Mouse (Mus musculus) cerebellum, adult (tissue): ENCODE measurements around the gene Gmpr2.

ENCODE experiments used
- ATAC-seq: cut with Nextera tagmentation; 2 replicates; pipeline ENCODE4 v1.9.2; 2017; ENCODE audit warnings: mild to moderate bottlenecking, moderate library complexity, mixed read lengths; ENCODE audit not compliant: insufficient number of reproducible peaks, low FRiP score, low TSS enrichment

Gene Gmpr2

GRCm38 (mm10) chr14:55677615-55678014 lies 5.9 kb downstream of the Gmpr2 start:
- ATAC-seq: no peak

GRCm38 (mm10) chr14:55681160-55682117 lies 9.7 kb downstream of the Gmpr2 start, which contains the start of gene Tinf2:
Gene Tinf2 (minus strand): TSS chr14:55681820.
- peak; percentile 97 for ATAC-seq

- peak; percentile 27; the same call in 1 of the 2 replicates for ATAC-seq
Observed at GRCm38 (mm10) chr14:55682118-55682493, 10.4 kb downstream of the Gmpr2 start.

DNA sequence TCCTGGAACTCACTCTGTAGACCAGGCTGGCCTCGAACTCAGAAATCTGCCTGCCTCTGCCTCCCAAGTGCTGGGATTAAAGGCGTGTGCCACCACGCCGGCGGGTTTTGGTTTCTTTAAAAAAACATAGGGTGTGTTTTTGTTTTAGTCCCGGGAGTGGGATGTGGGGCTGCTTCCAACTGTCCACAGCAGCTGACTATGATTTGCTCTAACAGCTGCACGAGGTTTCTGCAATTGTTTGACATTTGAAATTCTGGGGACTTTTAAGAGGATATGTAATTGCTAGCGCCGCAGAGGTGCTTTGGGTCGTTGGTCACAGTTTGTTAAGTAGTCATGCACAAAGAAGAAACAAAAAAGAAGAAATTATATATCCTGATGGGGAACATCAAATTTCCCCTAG lies 17.7 kb downstream of the Gmpr2 start:
- no peak for ATAC-seq

DNA sequence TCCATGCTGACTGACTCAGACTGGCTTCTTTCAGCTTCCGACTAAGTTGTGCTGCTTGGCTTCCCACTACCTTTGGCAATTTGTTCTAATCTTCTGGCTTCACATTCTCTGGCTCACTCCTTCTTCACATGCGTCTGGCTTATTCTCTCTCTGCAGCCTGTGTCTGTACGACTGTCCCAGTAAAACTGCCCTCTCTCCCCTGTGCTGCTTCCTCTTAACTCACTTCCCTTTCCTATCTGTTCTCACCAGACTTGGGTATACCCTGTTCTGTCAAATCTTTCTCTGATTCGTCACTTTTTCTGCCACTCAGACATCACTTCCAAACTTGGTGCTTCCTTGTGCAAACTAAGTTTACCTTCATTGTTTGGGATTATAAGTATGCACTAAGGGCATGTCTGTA lies 25.5 kb downstream of the Gmpr2 start:
- no peak for ATAC-seq

- ATAC-seq: no peak
Observed at GRCm38 (mm10) chr14:55701131-55701530, 29.4 kb downstream of the Gmpr2 start.

DNA sequence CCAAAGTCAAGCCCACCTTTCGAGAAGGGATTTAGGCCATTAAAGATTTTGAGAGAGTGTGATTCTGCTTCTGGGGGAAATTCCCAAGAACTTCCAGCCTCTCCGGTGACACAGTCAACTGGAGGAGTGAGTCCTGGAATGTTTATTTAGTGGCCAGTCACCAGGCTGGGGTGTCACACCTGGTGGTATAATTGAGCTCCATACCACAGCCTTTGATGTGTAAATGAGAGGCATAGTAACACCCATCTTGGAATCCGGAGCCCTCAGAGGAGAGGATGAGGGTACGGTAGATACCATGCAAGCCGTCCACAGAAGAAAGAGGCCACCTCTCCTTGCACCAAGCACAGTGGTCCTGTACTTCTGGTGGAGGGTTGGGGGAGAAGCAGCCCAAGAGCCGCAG lies 31.0 kb downstream of the Gmpr2 start:
- ATAC-seq: no peak

GRCm38 (mm10) chr14:55706051-55706600 lies 34.4 kb downstream of the Gmpr2 start:
- ATAC-seq: no peak

GRCm38 (mm10) chr14:55707397-55707796 lies 35.7 kb downstream of the Gmpr2 start:
- ATAC-seq: no peak

DNA sequence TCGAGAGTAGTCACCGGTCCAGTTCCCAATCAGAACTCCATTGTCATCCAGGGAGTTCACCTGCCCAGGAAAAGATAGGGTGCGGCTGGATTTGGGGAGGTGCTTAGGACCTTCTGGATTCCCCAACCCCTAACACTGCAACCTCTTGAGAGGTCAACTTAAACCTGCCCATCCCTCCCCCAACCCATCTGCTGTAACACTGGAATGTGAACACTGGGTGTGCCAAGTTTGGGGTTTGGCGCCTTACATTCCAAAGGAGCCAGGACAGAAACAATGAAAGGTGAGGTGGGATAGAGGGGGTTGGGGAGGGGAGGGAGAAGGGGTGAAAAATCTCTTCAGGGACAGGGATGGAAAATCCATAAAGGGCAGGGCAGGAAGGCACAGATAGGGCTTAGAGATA lies 37.8 kb downstream of the Gmpr2 start:
- no peak for ATAC-seq

DNA sequence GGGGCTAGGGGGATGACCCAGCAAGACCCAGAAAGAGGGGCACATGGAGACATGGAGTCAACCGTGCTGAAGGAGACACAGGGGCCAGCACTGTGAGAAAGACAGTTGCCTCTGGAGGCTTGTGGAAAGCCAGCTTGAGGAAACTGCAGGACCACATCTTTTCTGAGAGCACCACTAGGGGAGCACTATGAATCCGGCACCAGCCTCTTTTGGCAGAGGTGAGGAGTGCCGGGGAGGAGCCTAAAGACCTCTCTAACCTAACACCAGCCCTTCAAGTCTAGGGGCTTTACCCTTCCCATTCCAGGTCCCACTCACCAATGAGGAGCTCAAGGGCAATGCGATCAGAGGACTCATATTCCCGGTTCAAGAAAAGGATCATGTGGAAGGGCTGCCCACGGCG lies 40.0 kb downstream of the Gmpr2 start:
- no peak for ATAC-seq

DNA sequence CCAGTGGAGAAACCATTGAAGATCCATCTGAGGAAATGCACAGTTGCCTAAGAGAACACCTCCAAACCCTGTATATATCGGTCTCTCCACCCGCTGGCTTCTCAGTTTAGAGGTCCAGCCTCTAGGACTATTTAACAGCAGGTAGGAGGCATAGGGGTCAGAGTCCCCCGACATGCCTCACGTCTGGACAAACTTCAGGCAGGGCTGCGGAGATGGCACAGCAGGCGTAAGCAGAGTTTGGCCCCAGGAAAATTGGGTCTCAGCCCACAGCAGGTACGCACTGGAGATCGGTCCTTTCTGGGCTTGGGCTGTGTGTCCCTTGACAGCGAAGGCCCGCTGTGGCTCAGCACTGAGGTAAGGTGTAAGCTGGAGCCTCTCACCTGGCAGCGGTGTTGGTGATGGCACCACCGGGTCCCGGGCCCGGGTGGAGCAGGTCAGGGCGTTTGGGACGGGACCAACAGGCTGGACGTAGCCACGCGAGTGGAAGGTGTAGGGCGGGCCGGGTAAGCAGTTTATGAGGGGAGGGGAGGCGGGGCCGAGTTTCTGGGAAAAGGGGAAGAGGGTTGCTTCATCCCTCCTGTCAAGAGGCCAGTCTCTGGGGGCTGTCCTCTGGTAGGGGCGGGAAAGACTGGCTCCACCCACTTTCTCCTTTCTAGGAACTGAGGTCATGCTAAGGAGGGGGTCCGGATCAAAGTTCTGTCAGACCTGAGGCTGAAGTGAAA lies 41.4 kb downstream of the Gmpr2 start:
- no peak for ATAC-seq

GRCm38 (mm10) chr14:55713729-55714122 lies 42.0 kb downstream of the Gmpr2 start, which contains the start of gene Tgm1:
Gene Tgm1 (minus strand): TSS chr14:55713926.
- no peak for ATAC-seq

GRCm38 (mm10) chr14:55714893-55715292 lies 43.2 kb downstream of the Gmpr2 start:
- no peak for ATAC-seq

- no peak for ATAC-seq
Observed at GRCm38 (mm10) chr14:55716271-55716670, 44.5 kb downstream of the Gmpr2 start.

DNA sequence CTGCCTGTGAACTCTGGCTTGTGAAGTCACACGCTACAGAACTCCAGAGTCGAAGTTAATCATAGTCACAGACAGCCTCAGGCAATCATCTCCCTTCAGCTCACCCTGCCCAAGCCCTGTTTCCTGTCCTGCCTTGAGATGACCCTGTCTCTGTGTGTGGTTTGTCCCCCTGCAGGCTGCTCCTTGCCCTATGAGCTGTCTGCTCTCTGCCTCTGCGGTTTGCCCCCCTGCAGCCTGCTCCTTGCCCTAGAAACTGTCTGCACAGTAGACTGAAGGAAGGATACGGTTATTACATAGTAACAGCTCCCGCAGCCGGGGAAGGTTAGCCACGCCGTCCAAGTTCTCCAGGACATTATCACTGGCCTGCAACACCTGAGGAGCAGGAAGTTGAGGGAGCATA lies 45.1 kb downstream of the Gmpr2 start:
- no peak for ATAC-seq

GRCm38 (mm10) chr14:55719737-55720136 lies 48.0 kb downstream of the Gmpr2 start:
- ATAC-seq: no peak

- no peak for ATAC-seq
Observed at GRCm38 (mm10) chr14:55720666-55721065, 48.9 kb downstream of the Gmpr2 start.

GRCm38 (mm10) chr14:55721076-55721475 lies 49.3 kb downstream of the Gmpr2 start:
- no peak for ATAC-seq

DNA sequence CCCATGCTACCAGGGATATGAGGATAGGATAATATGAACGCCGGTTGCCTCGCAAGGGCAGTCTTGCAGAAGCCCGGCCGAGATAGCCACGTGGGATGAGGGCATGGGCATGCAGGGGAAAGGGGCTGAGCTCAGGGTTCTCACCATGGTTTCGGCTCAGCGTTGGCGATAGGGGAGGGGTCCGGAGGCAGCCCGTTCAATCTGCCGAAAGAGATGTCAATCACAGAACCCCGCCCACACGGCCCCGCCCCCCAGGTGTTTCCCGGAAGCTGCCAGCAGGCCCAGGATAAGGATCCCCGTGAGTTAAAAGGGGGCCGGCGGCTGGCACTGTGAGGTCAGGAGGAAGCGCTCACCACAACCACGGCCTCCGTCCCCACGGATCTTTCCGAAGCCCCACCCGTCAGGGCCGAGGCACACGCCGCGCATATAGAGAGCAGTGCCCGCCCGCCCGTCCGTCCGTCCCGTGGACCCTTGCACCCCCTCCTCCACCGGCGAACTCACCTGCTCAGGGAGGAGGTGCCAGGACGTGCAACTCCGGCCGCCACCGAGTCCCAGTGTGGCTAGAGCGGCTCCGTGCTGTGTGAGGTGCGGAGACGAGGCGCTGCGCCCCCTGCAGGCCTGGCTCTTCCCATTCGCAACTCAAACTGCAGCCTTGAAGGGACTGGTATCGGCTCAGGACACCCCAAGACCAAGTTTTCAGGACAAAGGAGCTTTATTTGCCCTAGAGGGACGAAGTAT lies 50.1 kb downstream of the Gmpr2 start, which contains the start of gene Rabggta:
TSS of gene Rabggta (minus strand) at position 564 of the 738 bp plus-strand sequence.
- peak; percentile 90 for ATAC-seq
